Mouse (Mus musculus): Measurements from ENCODE around the gene Srpr.
A peak's percentile ranks its signal among the peaks of the same experiment; 100 is the strongest.

Gene Srpr

DNA sequence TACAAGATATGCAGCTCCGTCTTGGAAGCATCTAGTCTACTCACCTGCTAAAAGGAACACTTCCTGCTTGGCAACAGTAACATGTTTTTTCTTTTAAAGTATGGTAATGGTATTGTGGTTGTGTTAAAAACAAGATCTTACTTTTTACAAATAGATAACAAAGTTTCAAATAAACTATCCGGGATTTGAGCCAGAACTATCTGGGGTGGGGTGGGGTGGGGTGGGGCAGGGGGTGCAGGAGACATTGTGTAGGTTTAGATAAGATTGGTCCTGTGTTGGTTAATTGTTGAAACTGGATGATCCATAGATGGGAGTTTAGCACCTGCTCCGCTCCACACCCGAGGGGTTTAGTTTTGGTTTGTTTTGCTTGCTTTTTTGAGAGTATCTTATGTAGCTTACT, 62.4 kb downstream of the Srpr start:
- DNase-seq (ENCODE audit: inconsistent ontology term), result no peak

DNA sequence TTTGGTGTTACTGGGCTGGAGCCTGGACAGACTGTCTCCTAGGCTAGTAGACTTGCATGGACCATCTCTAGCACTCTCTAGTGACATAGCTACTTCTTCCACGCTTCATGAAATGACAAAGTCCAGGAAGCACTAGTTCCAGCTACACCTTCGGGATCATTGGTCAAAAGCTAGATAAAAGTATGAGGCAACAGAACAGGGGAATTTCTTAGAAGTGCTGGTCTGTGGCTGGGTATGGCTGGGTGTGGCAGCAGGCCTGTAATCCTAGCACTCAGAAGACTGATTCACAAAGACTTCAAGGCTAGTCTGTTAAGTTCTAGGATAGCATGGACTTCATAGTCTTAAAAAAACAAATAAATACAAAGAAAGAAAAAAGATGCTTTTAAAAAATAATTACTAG, 63.5 kb downstream of the Srpr start:
- DNase-seq (ENCODE audit: inconsistent ontology term), result no peak

DNA sequence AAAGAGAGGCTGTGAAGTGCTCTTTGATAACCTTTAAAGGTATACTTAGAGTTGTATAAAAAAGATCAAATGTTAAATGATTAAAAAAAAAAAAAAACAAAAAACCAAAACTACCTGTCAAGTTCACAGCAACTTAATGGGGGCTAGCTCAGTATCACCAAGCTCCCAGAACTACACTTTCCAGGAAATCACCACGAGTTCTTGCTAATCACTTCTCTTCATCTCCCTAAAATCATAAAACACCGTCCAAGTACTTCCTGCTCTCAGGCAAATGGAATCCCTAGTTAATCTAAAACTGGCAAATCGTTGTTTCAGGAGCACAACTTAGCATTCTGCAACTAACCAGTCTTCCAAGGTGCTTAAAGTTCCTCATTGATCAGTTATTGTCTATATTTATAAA, 64.5 kb downstream of the Srpr start:
- DNase-seq (ENCODE audit: inconsistent ontology term), result no peak

DNA sequence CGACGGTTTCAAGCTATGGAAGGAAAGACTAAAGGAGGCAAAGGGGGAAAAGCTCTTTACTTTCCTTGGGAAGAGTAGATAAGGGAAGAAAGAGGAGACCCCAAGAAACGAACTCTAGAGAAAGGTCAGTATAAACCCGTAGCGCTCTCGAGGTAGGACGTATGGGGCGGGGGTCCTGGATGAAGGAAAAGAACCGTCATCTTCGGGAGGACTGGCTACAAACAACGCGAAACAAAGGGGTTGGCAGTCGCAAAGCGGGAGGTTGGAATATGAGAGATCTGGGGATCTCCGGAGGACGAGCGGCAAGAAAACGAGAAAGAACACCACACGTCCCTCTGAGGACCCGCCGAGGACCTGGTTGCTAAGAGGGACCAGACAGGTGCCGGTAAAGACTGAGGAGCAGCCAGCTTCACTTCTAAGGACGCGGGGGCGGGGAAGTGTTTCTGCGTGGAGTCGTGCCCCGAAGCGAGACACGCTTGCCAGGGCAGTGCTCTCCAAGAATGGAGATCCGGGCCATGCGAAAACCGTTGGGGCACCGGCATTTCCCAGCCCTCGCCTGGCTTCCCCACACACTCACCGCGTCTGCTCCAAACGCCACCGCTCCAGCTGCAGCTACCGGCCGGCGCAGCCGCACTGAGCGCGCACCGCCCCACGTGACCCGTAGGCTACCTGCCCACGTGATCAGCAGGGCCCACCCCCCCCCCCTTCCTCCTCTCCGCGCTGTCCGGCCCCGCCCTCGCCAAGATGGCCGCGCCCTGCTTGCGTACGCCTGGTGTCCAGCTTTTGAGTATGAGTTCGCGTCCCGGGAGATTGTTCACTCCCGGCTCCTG, 67.4 kb downstream of the Srpr start, which contains the start of the genes Fam118b and Rpusd4:
Fam118b (minus strand) TSS at position 660 of the 830 bp plus-strand sequence.
Rpusd4 (plus strand) TSS at position 720 of the 830 bp plus-strand sequence.
- peak; percentile 95 for DNase-seq (ENCODE audit: inconsistent ontology term)

DNA sequence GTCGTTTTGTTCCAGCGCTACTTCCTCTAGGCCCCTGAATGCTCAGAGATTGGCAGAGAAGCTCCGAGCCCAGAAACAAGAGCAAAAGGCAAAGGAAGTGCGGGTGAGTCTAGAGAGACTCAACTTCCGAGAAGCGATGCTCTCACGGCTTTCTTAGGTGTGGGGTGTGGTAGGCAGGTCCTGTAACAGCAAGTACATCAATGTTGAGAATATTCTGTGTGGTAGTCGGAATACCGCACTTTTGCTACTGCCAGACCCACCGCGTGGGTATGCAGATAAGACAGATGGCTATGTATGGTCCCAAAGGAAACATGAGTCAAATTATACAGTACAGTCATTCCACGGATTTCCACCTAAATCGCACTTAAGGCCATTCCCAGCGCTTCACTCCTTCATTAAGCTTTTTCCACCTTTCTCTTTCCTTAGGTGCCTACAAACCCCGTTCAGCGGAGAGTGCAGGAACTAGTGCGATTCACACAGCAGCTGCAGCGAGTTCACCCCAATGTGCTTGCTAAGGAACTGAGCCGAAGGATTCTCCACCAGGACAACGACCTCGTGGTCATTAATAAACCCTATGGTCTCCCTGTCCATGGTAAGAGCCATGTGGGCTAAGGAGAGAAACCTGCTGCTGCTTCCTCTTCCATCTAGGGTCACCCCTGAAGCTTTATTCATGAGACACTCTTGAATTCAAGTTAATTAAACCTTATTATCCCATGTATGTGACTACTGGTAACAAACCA, 68.2 kb downstream of the Srpr start:
- DNase-seq (ENCODE audit: inconsistent ontology term), result peak; percentile 34

DNA sequence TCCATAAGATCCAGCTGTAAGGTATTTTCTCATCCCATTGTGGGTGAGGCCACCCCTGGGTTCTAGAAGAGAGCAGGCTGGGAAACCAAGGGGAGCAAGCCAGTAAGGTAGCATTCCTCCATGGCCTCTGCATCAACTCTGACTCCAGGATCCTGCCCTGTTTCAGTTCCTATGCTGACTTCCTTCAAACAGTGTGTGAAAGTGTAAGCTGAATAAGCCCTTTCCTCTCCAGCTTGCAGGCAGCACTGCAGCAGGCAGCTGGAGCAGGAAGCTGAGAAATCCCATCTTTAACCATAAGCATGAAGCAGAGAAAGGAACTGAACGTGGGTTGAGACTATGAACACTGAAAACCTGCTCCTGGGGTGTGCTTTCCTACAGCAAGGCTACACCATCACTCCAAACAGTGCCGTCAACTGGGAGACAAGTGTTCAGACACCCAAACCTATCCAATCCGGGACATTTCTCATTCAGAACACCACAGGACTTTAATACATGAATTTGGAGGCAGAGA, 77.9 kb downstream of the Srpr start:
- no peak for DNase-seq (ENCODE audit: inconsistent ontology term)

DNA sequence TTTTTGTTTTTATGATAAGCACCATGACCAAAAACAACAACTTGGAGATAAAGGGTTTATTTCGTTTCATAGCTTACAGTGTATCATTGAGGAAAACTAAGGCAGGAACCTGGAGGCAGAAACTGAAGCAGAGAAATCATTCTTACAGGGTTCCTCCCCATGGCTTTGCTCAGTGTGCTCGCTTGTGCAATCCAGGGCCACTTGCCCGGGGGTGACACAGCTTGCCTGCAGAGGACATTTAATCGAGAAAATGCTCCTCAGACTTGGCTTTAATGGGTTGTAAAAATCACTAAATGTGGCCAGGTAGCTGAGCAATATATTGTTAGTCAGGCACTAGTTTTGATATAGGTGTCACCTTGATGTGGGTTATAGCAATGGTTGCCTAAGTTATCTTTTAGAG, 78.5 kb downstream of the Srpr start:
- no peak for DNase-seq (ENCODE audit: inconsistent ontology term)

DNA sequence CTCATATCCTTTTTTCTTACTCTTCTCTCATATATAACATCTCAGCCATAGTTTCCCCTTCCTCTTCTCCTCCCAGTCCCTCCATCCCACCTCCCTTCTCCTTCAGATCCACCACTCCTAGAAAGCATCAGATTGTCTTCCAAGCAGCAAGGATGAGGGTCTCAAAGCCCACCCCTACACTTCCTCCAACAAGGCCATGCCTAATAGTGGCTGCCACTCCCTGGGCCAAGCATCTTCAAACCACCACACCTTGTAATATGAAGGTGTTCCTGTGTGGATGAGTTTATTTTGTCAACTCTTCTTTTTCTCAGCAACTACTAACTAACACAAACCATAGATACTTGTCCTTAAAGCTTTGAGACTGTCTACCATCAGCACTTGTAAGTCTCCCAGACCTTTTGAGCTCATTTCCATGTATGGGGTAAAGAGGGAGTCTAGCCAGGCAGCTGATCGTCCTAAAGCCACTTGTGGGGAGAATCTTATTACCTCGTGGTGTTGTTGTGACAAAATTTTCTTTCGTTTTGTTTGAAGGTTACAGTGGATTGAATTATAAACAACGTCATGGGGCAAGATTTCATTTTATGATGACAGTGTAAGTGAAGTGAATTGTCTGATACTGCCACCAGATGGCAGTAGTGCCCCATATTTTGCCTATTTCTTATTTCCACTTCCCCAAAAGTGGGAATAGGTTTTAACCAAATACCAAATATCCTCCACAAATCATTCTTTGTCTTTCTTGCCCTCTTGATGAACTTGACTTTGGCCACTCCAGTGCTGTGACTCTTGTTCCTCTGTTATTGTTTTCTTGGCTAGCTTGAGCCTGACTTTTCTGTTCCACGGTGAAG, 82.3 kb downstream of the Srpr start:
- DNase-seq (ENCODE audit: inconsistent ontology term), result peak; percentile 64

DNA sequence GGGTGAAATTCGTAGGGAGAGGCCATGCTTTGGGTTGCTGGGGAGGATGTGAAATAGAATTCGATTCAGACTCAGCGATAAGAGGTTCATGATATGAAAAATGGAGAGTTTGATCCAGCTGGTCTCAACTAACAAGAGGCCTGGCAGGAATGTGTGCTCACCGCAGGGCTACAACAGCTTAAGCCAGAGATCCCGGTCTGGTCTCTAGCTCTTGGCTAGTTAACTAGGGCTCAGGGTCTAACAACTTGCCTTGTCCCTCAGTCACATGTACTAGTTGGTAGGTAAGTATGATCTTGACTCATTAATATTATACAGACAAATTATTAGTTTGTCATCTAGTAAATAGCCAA, 82.9 kb downstream of the Srpr start:
- DNase-seq (ENCODE audit: inconsistent ontology term), result no peak

DNA sequence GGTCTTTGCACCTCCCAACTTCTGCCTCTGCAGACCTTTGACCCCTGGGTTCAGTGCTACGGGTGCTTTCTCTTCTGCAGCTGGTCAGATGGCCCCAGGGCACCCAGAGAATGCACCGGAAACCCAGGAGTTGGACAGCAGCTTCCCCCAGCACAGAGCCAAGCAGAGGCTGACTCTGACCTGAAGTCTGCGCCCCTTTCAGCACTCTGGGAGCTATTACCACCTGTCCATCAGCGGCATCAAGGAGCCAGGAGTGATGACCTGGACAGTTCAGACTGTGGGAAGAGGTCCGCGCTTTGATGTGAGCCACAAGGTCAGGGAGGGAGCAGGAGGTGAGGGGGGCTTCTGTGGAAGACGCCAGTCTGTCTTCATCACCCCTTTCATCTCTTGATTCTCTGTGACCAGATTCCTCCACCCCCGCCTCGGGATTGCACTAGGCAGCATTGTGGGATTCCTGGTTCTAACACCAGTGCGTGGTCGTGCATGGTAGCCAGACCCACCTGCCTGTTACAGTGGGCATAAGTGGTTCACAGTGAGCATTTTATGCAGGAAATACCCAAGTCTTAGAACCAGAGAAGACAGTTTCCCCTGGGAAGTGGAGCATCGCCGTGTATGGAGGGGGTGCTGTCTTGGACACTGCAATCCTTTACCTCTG, 83.6 kb downstream of the Srpr start:
- DNase-seq (ENCODE audit: inconsistent ontology term), result no peak

DNA sequence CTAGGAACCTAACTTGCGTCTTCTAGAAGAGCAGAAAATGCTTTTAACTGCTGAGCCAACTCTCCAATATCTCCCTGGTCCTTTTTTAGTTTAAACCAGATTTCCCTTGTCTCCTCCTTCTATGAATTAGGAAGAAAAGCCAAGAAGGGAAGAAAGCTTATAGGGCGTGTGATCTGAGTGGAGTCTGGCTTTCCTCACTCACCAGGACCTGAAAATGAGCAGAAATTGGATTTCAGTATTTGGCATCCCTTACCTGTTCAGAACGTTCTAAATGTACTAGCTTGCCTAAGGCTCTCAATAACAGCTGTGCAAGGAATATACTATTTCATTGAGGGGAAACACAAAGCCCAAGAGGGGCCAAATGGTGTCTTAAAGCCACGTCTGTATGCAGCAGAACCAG, 84.4 kb downstream of the Srpr start:
- no peak for DNase-seq (ENCODE audit: inconsistent ontology term)

DNA sequence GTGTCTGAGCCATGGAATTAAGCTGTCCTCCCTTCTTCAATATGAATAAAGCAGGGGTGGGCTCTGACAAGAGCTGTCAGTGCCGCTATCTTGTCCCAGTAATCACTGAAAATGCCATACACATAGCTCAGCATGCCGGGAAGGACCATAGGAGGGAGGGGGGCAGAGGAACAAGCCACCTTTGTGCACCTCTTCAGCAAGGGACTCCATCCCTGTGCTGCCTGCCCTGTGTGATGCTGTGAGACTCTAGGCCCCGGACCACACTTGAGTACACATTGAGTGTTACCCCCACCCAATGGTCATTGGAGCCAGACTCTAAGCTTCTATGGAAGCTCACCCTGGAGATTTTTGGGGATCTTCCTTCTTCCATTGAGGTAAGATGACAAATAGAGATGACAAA, 86.4 kb downstream of the Srpr start:
- no peak for DNase-seq (ENCODE audit: inconsistent ontology term)

DNA sequence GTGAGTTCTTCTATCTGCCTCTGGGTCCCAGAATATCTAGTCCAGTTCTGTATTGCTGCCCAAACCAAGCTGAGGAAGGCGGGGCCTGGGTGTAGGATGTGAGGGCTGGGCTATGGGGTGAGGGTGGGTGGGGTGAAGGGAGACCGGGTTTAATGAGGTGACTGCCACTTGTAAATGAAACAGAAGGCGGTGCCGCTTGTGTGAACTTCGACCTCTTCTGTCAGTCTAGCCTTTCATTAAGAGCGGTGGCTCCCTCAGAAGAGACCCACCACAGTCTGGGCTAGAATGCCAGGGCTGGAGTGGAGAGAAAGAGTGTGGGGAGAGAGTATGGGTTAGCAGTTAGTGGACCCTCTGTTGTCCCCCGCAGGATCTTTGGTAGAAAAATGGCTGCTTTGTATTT, 90.0 kb downstream of the Srpr start:
- no peak for DNase-seq (ENCODE audit: inconsistent ontology term)

DNA sequence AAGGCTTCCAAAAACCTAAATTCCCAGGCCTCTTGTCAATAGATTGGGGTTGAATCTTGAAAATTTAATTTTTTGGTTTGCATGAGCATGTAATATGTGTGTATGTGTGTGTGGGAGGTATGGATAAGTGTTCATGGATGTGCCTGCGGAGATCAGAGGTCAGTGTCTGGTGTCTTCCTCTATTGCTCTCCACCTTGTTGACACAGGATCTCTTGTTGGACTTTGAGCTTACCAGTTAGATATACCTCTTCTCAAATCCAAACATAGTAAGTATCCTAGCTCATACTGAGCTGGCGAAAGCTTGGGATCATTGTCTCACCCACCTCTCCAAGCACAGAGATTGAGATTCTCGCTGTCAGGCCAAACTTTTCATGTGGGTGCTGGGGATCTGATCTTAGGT, 90.4 kb downstream of the Srpr start:
- no peak for DNase-seq (ENCODE audit: inconsistent ontology term)

DNA sequence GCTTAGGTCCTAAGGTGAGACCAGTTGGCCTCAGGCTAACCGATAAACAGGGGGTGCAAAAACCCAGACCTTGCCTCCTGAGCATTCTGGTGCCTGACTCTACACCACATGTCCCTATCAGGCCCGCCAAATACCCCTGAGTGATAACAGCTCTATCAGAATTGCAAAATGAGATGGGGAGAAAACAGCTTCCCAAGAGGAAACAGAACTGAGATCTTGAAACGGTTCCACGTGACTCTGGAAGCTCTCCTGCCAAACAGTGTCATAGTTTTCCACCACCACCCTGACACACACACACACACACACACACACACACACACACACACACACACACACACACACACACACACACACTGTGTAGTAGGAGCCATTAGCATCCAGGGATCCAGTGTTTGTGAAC, 90.9 kb downstream of the Srpr start:
- DNase-seq (ENCODE audit: inconsistent ontology term), result no peak

DNA sequence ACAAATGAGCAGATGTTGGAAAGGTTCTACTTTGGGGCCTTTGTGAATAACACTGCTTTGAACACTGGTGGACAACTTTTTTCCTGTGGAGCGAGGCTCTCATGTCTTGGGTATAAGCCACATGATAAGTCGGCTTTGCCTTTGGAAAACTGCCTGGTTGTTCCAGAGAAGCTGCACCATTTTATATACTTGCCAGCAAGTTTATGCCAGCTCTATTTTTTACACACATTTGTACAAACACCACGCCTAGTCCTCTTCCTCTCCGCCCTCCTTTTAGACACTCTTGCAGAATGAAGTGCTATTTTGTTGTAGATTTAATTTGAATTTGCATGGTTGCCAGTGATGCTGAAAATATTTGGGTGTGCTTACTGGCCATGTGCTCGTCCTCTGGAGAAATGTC, 93.5 kb downstream of the Srpr start:
- no peak for DNase-seq (ENCODE audit: inconsistent ontology term)
